Mouse (Mus musculus) heart, adult 8-10 months (tissue): Measurements from ENCODE around the gene 4930502E18Rik. TPM values are rescaled to one million over a fixed set of nuclear protein-coding genes. Genes with fewer than 3 reads are reported as not detected.
A peak's percentile ranks its signal among the peaks of the same experiment; 100 is the strongest.
"Not testable (repeated sequence)": the region's sequence is repeated elsewhere in the genome, so short reads cannot be mapped to it uniquely, and the experiment has no call there.

Experiments used
- DNase-seq: peaks from one replicate; pipeline ENCODE4 v3.0.0; 2022; ENCODE audit warnings: low spot score
- total RNA-seq, 4 experiments: library from RNA; stranded (reverse); gene quantifications; 2 replicates each; pipeline ENCODE4 v1.2.4; 2022

The 4930502E18Rik gene
- total RNA-seq: not detected

DNA sequence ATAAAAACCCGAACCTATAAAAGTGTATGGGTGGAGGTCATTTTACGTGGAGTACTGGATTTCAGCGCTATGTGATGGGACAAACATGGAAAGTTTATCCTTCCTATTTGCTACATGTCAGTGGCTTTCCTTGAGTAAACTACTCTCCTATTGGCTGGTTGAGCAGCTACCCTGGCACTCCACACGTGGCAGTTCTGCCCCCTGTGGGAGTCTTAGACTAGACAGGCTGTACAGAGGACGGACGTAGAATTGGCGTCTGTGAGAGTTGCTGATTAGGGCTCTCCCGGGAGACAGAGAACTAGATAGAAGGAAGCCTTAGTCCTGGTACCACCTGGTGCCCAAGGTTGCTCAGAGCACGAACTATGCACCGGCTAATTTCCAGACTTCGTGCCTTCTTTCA is at the start of gene 4930502E18Rik:
Gene 4930502E18Rik (plus strand): TSS at position 231 of the 400 bp plus-strand sequence.
- no peak for DNase-seq

DNA sequence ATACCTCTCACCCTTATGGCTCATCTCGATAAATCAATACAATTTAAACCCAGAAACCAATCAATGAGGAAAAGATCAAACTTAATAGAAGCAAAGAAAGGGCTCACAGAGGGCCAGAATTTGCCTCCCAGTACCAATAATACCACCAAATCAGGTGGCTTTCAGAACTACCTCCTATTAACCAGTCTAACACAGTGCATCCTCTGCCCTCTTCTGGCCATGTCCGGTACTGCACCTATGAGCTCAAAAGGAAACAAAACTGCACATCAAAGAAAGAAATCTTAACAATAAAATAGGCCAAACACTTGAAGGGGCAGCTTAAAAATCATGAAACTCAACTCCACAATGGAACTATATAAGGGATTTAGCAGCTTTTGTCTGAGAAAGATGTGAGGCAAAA is 47.7 kb upstream of the 4930502E18Rik start:
- DNase-seq: peak; percentile 66

DNA sequence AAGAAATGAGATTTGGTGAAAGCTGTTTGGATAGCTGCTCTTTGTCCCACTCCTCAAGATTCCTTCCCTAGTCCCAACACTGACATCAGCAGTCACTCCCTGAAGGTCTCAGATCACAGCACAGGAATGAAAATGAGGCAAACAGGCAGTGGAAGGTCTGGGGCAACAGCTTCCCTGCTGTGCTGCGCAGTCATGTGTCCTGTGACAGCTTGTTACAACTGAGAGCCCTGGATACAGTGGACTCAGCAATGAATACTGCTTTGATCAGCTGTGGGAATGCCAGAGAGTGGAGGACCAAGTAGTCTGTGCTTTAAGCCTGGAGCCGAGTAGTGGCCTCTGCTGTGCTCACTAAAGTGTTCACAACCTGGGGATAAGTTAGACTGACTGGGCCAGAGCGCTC is 42.0 kb upstream of the 4930502E18Rik start:
- not testable (repeated sequence) for DNase-seq

DNA sequence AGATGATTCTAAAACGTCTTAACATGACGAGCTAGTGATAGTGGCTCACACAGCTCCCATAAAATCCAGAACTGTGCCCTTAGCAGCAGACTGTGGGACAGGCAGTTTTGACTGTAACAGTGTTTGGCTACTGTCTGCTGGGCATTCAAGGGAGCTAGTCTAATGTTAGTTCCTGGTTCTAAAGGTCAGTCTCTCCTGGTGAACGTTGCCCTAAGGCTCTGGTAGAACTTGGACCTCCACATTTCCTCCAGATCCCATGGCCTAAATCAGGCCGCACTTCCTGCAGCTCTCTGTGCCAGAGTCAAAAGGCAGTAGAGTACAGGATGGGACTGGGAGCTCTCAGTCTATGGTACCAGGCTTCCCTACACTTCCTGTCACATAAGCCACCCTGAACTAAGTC is 40.0 kb upstream of the 4930502E18Rik start:
- DNase-seq: not testable (repeated sequence)

DNA sequence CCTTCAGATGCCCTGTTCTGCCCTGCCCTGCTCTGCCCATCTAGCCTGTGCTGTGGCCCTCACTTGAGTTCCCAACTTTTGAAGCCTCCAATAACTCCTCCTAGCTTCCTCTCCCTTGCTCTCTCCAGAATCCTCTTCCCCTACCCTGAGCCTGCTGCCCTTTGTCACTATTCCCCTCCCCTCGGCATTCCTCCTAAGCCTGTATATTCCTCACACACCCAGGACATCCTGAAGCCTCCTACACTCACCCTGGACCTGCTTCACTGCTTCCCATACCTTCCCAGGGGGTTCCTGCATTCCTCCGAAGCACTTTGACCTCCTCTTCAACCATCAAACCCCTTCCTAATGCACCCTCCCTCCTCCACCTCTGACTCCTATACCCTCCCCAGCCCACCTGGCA is 32.6 kb upstream of the 4930502E18Rik start:
- no peak for DNase-seq

DNA sequence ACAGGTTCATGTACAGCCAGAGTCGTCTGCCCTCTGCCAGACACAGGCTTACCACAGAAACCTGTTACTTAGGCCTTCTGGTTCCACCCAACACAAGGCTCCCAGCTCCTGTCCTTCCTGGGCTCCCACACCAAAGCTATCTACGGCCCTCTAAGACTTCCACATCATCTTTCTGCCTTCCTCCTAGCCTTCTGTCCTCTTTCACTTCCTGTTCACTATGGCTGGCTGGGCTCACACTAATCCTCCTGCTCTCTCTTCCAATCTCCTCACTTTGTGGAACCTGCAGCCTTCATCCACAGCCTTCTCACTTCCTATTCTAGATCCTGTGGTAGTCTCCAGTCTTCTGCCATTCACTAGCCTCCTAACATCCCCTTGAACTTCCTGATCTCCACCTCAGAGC is 31.5 kb upstream of the 4930502E18Rik start:
- DNase-seq: no peak

DNA sequence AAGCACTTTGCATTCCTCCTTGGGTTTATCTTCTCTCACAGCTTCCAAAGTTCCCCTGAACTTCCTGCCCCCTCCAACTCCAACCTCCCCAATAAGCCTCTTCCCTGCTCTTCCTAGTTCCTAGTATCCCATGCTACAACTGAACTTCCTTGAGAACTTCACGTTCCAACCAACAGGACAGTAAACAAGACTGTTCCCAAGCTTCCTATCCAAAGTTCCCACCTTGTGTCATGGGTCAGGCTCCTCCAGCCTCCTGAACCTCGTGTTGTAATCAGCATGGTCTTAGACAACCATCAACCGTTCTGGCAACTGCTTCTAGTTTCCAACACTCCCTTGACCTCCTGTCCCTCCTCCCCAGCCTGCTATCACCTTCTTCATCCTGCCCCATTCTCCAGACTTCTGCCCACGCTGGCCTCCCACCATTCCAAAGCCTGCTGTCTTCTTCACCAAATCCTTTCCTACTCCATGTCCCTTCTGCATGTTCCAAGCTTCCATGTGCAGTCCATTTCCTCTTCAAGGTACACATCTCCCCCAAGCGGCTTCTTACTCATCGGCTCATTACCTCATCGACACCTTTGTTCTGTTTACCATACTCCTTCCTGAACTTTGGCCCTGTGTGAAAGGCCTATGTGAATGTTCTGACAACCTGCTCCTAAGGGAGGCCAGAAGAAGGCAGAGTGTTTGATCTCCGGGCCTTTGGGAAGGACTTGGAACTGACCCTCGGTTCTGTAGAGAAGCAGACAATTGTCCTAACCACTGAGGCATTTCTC is 30.4 kb upstream of the 4930502E18Rik start:
- DNase-seq: no peak

DNA sequence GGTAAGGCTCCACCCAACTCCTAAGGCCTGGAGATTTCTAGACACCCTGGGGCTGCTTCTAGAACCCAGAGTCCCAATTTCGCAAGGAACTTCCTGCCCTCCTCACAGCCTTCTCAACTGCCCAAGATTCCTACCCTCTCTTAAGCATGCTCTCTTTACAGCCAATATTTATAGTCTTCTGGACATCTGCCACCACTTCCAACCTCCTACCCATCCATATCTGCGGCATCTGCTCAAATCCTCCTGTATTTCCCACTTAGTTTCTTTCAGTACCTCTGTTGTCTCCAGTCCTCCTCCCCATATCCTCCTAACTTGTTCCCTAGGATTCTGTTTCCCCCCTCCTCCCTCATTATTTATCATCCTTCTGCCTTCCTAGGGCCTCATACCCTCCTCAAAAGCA is 25.4 kb upstream of the 4930502E18Rik start:
- DNase-seq: no peak

DNA sequence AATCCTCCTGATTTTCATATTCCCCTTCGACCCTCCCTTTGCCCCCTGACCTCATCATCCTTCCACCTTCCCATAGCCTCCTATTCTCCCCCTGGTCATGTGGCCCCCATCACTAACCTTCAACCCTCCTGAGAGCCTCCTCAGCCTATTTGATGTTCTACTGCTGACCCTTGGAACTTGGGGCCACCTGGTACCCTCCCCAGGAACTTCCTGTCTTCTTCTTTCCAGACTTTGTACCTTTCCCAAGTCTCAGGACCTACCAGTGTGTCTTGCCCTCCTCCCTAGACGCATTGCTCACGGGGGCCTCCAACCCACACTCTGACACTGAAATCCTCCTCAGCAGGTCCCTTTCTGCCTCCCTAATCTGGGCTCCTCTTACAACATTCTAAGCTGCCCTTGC is 22.0 kb upstream of the 4930502E18Rik start:
- DNase-seq: no peak

DNA sequence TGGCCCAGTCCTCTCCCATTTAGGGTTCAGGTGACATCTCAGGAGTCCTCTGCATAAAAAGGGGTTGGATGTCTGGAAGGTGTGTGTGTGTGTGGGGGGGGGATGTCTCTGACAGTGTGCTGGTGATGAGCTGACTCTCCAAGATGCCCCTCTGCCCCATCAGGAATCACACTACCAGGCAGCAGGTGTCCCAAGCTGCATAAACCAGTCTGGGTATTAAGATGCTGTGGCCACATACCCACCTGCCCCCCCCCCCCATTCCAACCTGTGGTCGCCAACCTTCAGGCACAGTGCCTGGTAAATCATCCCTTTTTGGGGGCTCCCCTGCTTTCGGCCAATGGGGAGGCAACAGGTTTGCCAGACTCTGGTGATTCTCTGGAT is 8.7 kb upstream of the 4930502E18Rik start:
- no peak for DNase-seq

DNA sequence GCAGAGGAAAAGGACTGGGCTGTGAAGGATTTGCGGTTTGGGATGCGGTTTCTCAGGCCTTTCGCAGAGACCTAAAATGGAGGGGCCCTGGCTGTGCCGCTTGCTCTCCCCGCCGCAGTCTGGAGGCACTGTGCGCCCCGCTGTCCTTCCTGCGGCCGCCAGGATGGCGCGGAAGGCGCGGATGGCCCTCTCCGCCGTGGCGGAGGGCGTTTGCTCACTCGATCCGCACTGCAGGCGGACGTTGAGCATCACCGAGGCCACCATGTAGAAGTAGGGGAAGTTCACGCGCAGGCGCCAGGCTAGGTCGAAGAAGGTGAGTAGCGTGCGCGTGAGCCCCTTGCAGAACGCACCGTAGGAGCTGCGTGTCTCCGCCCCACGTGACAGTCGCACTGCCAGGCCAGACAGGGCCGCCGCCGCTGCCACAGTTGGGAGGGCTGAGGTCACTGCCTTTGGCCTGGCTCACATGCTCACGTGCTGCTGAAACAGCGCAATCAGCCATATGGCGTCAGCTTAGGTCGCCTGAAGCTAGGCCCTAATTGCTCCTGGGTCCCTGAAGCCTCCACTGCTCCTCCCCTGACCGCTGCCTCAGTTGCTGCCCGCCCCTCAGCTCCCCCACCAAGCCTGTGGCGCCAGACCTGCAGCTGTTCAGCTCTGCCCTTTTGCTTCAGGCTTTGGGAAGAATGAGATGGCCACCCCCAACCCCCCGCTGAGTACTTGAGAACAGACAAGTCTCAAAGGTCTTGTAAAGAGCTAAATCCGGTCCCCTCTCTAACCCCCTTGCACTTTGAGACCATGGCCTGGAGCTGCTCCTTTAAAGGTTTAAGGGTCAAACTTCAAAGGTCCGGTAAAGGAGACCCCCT is 8.1 kb upstream of the 4930502E18Rik start:
- peak; percentile 19 for DNase-seq

DNA sequence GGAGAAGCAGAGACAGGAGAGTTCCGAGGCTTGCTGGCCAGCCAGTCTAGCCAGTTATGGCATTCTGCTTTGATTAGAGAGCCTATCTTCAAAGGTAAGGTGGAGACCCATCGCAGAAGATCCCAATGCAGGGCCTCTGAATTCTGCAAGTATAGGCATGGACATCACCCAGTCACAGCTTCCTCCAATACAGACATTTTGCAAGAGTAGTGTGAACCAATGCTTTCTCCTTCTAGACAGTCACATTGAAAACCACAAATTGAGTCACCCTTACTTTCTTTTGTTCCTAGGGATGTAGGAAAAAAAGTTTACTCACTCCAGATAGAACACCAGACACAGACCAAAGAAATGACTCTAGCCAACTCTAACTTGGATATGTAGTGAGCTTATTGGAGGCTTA is 4.3 kb downstream of the 4930502E18Rik start:
- no peak for DNase-seq

DNA sequence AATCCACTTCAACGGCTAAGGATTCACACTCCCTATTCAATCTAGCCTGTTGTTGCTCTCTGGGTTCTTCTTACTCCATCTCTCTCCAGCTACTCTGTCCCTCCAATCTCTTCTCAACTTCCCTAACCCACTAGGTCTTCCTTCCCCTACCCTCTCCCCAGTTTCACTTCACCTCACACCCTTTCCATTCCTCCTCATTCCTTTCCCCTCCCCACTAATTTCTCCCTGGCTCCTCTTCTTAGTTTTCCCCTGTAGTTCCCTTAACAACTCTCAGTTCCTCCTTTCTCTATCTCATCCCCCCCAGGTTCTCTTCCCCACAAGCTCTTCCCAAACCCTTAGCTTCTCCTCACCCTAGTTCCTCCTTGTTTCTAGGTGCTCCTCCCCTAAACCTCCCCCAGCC is 28.2 kb downstream of the 4930502E18Rik start:
- no peak for DNase-seq

DNA sequence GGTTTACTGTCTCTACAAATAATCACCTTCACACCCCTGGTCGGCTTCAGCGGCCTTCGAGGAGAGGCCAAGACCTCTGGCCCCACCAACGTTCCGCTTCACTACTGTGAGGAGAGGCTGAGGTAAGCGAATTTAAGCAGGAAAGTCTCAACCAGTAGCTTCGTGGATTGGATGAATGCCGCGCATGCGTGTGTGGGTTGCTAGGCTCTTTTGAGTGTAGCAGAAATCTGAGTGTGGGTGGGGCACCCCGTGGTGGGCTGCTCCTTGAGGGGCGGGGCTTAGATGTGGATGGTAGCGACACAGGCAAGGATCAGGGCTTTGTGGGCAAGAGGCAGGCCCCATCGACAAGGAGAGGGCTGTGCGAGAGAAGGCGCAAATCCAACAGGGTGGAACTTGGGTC is 33.1 kb downstream of the 4930502E18Rik start, which contains the start of gene 1700013H16Rik:
Gene 1700013H16Rik (minus strand): TSS at position 96 of the 400 bp plus-strand sequence.
- no peak for DNase-seq

DNA sequence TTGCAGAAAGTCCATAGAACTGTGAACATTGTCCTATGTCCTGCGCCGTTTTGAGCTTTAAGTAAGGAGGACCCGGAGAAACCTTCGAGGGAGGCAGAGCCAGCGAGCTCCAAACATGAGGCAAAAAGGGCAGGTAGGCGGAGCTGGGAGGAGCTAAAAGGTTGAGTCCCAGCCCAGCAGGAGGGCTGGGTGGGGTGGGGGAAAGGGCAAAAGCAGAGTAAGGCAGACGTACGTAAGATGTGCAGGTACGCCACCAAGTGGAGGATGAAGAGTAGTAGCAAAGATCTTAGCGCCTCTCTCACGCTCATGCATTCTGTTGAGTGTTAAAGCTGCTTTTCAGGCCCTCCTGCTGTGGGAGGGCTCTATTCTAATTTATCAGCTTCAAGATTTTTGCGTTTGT is 51.6 kb downstream of the 4930502E18Rik start, which contains the start of gene Zfp36l3:
Gene Zfp36l3 (minus strand): TSS at position 119 of the 400 bp plus-strand sequence.
- no peak for DNase-seq

Other genes with a start within 250 kb of the 4930502E18Rik start
- 10 to 100 TPM; 15.6 to 25.5 (median 19.3) TPM for gene Rtl8c, start 116.8 kb upstream of the 4930502E18Rik start, total RNA-seq
- not detected for gene Gm14597, start 115.8 kb upstream of the 4930502E18Rik start, total RNA-seq
- gene Rtl8a, start 81.1 kb upstream of the 4930502E18Rik start, total RNA-seq: 100 to 1,000 TPM; 123 to 154 (median 145) TPM
- 100 to 1,000 TPM in 1 of 4 experiments, 10 to 100 TPM in 3; 67.6 to 113 (median 90.3) TPM for gene Rtl8b, start 54.4 kb upstream of the 4930502E18Rik start, total RNA-seq
- not detected for gene 1700013H16Rik, start 33.0 kb downstream of the 4930502E18Rik start, total RNA-seq
- not detected for gene Zfp36l3, start 51.6 kb downstream of the 4930502E18Rik start, total RNA-seq
- gene Xlr, start 72.9 kb downstream of the 4930502E18Rik start, total RNA-seq: 1 to 10 TPM; 1.3 to 2.1 (median 1.6) TPM